Mouse (Mus musculus): ENCODE results near the gene Zfp217. TPM values are rescaled to one million over a fixed set of nuclear protein-coding genes. Genes with fewer than 3 reads are reported as not detected.

Zfp217 gene
- polyA plus RNA-seq, 1 experiment from 2014 or later: 2.8 TPM

GRCm38 (mm10) chr2:170155089-170155740, 7.3 kb upstream of the Zfp217 start:
- H3K27ac ChIP-seq (replicated peaks): peak overlapping the region; percentile 61; the same call in 1 of the 2 replicates

GRCm38 (mm10) chr2:170154738-170155088, 6.8 kb upstream of the Zfp217 start:
- DNase-seq (ENCODE audit: low spot score): no peak
- 15% methylated on average over 5 of the region's 5 CpGs for whole genome bisulfite sequencing
- Histone ChIP-seq H3K4me3 (peak overlapping the region; percentile 53), H3K9me3 (replicated peaks) (no peaks in the 10 kb centered on the region), H3K36me3 (no peaks in the 10 kb centered on the region), H3K4me1 (peaks cover 37% of the 10 kb centered on the region), H3K27ac (replicated peaks) (peak overlapping the region; percentile 61; the same call in 1 of the 2 replicates), H3K27me3 (ENCODE audit: low read depth, poor library complexity, severe bottlenecking) (peaks cover 32% of the 10 kb centered on the region)

More at GRCm38 (mm10) chr2:170155089-170155740, 7.3 kb upstream of the Zfp217 start:
- 17% methylated on average over 18 of the region's 18 CpGs for WGBS
- Histone ChIP-seq H3K36me3 (no peaks in the 10 kb centered on the region), H3K4me3 (peak overlapping the region; percentile 53), H3K9me3 (replicated peaks) (no peaks in the 10 kb centered on the region), H3K27me3 (ENCODE audit: low read depth, poor library complexity, severe bottlenecking) (peaks cover 32% of the 10 kb centered on the region), H3K4me1 (peaks cover 42% of the 10 kb centered on the region)
- peak; percentile 51 for DNase-seq (ENCODE audit: low spot score)

GRCm38 (mm10) chr2:170154301-170154721, 6.4 kb upstream of the Zfp217 start:
- Histone ChIP-seq H3K27ac (replicated peaks) (no peak overlapping the region; the same call in 1 of the 2 replicates), H3K9me3 (replicated peaks) (no peaks in the 10 kb centered on the region), H3K36me3 (no peaks in the 10 kb centered on the region), H3K27me3 (ENCODE audit: low read depth, poor library complexity, severe bottlenecking) (peaks cover 32% of the 10 kb centered on the region), H3K4me3 (peak overlapping the region; percentile 53; the same call in 1 of the 2 replicates), H3K4me1 (peaks cover 36% of the 10 kb centered on the region)
- DNase-seq (ENCODE audit: low spot score): no peak
- WGBS: 19% methylated on average over 6 of the region's 6 CpGs

- Histone ChIP-seq H3K27me3 (ENCODE audit: low read depth, poor library complexity, severe bottlenecking) (peaks cover 32% of the 10 kb centered on the region), H3K27ac (replicated peaks) (peak overlapping the region; percentile 80), H3K36me3 (no peaks in the 10 kb centered on the region), H3K4me1 (peaks cover 36% of the 10 kb centered on the region), H3K9me3 (replicated peaks) (no peaks in the 10 kb centered on the region), H3K4me3 (peak overlapping the region; percentile 53)
- 1% methylated on average over 37 of the region's 37 CpGs for whole genome bisulfite sequencing
- DNase-seq (ENCODE audit: low spot score): peak; percentile 50
These were observed 5.7 kb upstream of the Zfp217 start for GRCm38 (mm10) chr2:170153421-170154271.

GRCm38 (mm10) chr2:170152856-170153255, 5.0 kb upstream of the Zfp217 start:
- WGBS: 21% methylated on average over 7 of the region's 7 CpGs
- peaks cover 27% of the 10 kb centered on the region for H3K27me3 ChIP-seq (ENCODE audit: low read depth, poor library complexity, severe bottlenecking)
- no peak for DNase-seq (ENCODE audit: low spot score)
- no peak overlapping the region for H3K27ac ChIP-seq (replicated peaks)
- H3K9me3 ChIP-seq (replicated peaks): no peaks in the 10 kb centered on the region
- H3K4me3 ChIP-seq: no peak overlapping the region; the same call in 1 of the 2 replicates
- H3K36me3 ChIP-seq: no peaks in the 10 kb centered on the region
- peaks cover 36% of the 10 kb centered on the region for H3K4me1 ChIP-seq

- Histone ChIP-seq H3K36me3 (no peaks in the 10 kb centered on the region), H3K9me3 (replicated peaks) (no peaks in the 10 kb centered on the region), H3K27ac (replicated peaks) (no peak overlapping the region), H3K4me3 (no peak overlapping the region), H3K27me3 (ENCODE audit: low read depth, poor library complexity, severe bottlenecking) (peaks cover 27% of the 10 kb centered on the region), H3K4me1 (peaks cover 35% of the 10 kb centered on the region)
- WGBS: 67% methylated on average over 5 of the region's 5 CpGs
- no peak for DNase-seq (ENCODE audit: low spot score)
These were observed 4.3 kb upstream of the Zfp217 start for GRCm38 (mm10) chr2:170152036-170152686.

GRCm38 (mm10) chr2:170151470-170151869, 3.6 kb upstream of the Zfp217 start:
- Histone ChIP-seq H3K27ac (replicated peaks) (no peak overlapping the region), H3K4me3 (no peak overlapping the region), H3K4me1 (peaks cover 35% of the 10 kb centered on the region), H3K9me3 (replicated peaks) (no peaks in the 10 kb centered on the region), H3K27me3 (ENCODE audit: low read depth, poor library complexity, severe bottlenecking) (peaks cover 27% of the 10 kb centered on the region), H3K36me3 (no peaks in the 10 kb centered on the region)
- 89% methylated on average over 8 of the region's 8 CpGs for WGBS
- no peak for DNase-seq (ENCODE audit: low spot score)

GRCm38 (mm10) chr2:170148828-170149227, 925 bp upstream of the Zfp217 start:
- H3K27me3 ChIP-seq (ENCODE audit: low read depth, poor library complexity, severe bottlenecking): peaks cover 13% of the 10 kb centered on the region; the same call in 1 of the 2 replicates
- H3K27ac ChIP-seq (replicated peaks): no peak overlapping the region
- peaks cover 17% of the 10 kb centered on the region for H3K4me1 ChIP-seq
- DNase-seq (ENCODE audit: low spot score): no peak
- no peak overlapping the region for H3K4me3 ChIP-seq
- no peaks in the 10 kb centered on the region for H3K36me3 ChIP-seq
- WGBS: 86% methylated on average over 7 of the region's 7 CpGs
- H3K9me3 ChIP-seq (replicated peaks): no peaks in the 10 kb centered on the region

- H3K27ac ChIP-seq (replicated peaks): no peak overlapping the region
- 83% methylated on average over 4 of the region's 4 CpGs for WGBS
- peaks cover 5% of the 10 kb centered on the region for H3K4me1 ChIP-seq
- H3K27me3 ChIP-seq (ENCODE audit: low read depth, poor library complexity, severe bottlenecking): no peaks in the 10 kb centered on the region
- no peak overlapping the region for H3K4me3 ChIP-seq
- H3K9me3 ChIP-seq (replicated peaks): no peaks in the 10 kb centered on the region
- H3K36me3 ChIP-seq: no peaks in the 10 kb centered on the region
- no peak for DNase-seq (ENCODE audit: low spot score)
These were observed 733 bp downstream of the Zfp217 start for GRCm38 (mm10) chr2:170147170-170147569.

- H3K4me1 ChIP-seq: peaks cover 5% of the 10 kb centered on the region; the same call in 1 of the 2 replicates
- H3K4me3 ChIP-seq: no peak overlapping the region
- WGBS: 91% methylated on average over 10 of the region's 10 CpGs
- no peaks in the 10 kb centered on the region for H3K9me3 ChIP-seq (replicated peaks)
- no peaks in the 10 kb centered on the region for H3K36me3 ChIP-seq
- no peak for DNase-seq (ENCODE audit: low spot score)
- no peak overlapping the region for H3K27ac ChIP-seq (replicated peaks)
- no peaks in the 10 kb centered on the region for H3K27me3 ChIP-seq (ENCODE audit: low read depth, poor library complexity, severe bottlenecking)
These were observed 3.6 kb downstream of the Zfp217 start for GRCm38 (mm10) chr2:170144343-170144742.

- WGBS: 58% methylated on average over 3 of the region's 3 CpGs
- Histone ChIP-seq H3K27ac (replicated peaks) (no peak overlapping the region), H3K4me3 (no peak overlapping the region), H3K9me3 (replicated peaks) (no peaks in the 10 kb centered on the region), H3K36me3 (no peaks in the 10 kb centered on the region), H3K4me1 (peaks cover 5% of the 10 kb centered on the region; the same call in 1 of the 2 replicates), H3K27me3 (ENCODE audit: low read depth, poor library complexity, severe bottlenecking) (no peaks in the 10 kb centered on the region)
- no peak for DNase-seq (ENCODE audit: low spot score)
These were observed 4.0 kb downstream of the Zfp217 start for GRCm38 (mm10) chr2:170143861-170144260.

GRCm38 (mm10) chr2:170142542-170142941, 5.4 kb downstream of the Zfp217 start:
- no peak overlapping the region for H3K4me3 ChIP-seq
- H3K27me3 ChIP-seq (ENCODE audit: low read depth, poor library complexity, severe bottlenecking): no peaks in the 10 kb centered on the region
- no peak for DNase-seq (ENCODE audit: low spot score)
- WGBS: 88% methylated on average over 10 of the region's 10 CpGs
- no peaks in the 10 kb centered on the region for H3K9me3 ChIP-seq (replicated peaks)
- no peaks in the 10 kb centered on the region for H3K36me3 ChIP-seq
- H3K27ac ChIP-seq (replicated peaks): no peak overlapping the region
- peaks cover 2% of the 10 kb centered on the region; the same call in 1 of the 2 replicates for H3K4me1 ChIP-seq
